Mouse (Mus musculus) ES-Bruce4 (cell line): ENCODE results near the gene Trim17.

ENCODE experiments used
- CTCF ChIP-seq: IDR thresholded peaks from one replicate; pipeline ENCODE4 v1.8.1; 2011; ENCODE audit warnings: low read depth, low read length
- EP300 ChIP-seq: IDR thresholded peaks from 2 replicates; pipeline ENCODE4 v1.6.1; 2011; ENCODE audit warnings: low read depth, low read length; ENCODE audit not compliant: insufficient read depth
- POLR2A ChIP-seq: IDR thresholded peaks from one replicate; pipeline ENCODE4 v1.8.1; 2011; ENCODE audit warnings: low read length; ENCODE audit not compliant: insufficient read depth

DNA sequence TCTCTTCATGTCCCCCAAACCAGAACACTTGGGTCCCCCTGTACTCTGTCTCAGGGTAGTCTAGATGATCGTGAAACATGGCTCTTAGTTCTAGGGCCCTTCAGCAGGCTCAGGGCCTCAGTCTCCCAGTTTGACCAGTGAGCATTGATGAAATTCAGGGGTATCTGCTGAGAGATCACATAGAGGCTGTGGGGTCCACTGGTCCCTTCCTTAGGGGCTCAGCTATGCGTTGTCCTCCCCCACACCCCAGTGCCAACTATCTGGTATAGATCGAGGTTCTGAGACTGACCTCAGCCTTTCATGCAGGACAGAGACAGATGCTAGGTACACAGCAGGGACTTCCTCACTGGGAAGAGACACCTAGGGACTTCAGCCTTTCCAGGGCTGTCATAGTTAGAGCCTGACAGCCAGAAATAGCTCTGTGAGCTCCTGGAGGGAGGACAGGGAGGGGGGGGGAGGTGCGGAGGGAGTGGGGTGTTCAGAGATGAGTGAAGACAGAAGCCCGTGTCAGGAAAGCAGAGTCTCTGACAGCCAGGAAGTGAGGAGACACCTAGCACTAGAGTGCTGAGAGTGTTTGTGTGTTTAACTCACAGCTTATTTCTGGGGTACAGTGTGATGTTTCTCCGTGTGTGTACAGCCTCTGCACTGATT lies 29.3 kb downstream of the Trim17 start:
- TF ChIP-seq POLR2A (no peak), CTCF (no peak), EP300 (no peak)
